Mouse (Mus musculus): ENCODE measurements around the gene Dtx3. TPM values are rescaled to one million over a fixed set of nuclear protein-coding genes. Genes with fewer than 3 reads are reported as not detected.

The Dtx3 gene
- total RNA-seq, 2 experiments from 2014 or later: 184 to 207 TPM

GRCm38 (mm10) chr10:127187371-127188078, 8.0 kb downstream of the Dtx3 start:
- DNase-seq: peak; percentile 57
- intact Hi-C loops (cut with DNase I): no loop called here

DNA sequence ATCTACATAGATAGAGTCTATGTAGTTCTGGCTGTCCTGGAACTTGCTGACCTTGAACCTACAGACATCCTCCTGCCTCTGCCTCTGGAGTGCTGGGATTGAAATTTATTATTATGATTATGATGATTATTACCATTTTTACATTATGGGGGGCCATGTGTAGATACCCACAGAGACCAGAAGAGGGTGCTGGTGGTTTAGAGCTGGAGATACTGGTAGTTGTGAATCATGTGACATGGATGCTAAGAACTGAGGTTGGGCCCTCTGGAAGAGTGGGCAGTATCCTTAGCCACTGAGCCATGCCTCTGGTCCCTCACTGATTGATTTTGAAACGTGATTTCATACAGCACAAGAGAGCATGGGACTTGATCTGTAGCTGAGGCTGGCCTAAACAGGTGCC, 9.1 kb downstream of the Dtx3 start:
- intact Hi-C loops (cut with DNase I): no loop called here
- no peak for DNase-seq

GRCm38 (mm10) chr10:127185506-127185905, 10.0 kb downstream of the Dtx3 start:
- DNase-seq: no peak
- intact Hi-C loops (cut with DNase I): no loop called here

GRCm38 (mm10) chr10:127185101-127185500, 10.4 kb downstream of the Dtx3 start:
- intact Hi-C loops (cut with DNase I): no loop called here
- DNase-seq: no peak

GRCm38 (mm10) chr10:127183759-127184158, 11.8 kb downstream of the Dtx3 start:
- DNase-seq: no peak
- intact Hi-C loops (cut with DNase I): no loop called here

GRCm38 (mm10) chr10:127182624-127183023, 12.9 kb downstream of the Dtx3 start:
- intact Hi-C loops (cut with DNase I): no loop called here
- no peak for DNase-seq

DNA sequence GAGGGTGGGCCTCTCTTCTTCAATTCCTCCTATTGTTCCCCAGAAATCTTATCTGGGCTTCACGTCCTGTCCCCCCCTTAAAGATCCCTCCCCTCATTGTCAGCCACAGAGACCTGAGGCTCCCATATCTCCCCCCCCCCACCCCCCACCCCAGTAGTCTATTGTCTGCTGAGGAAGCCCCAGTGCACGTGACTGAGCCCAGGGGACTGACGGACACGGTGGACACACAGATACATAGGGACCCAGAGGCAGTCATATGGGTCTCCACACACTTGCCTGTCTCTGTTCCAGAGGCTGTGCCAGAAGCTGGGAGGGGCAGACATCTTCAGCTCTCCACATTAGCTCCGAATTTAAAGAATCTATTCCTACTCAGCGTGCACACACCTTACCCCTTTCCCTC, 14.0 kb downstream of the Dtx3 start:
- DNase-seq: no peak
- intact Hi-C loops (cut with DNase I): no loop called here

GRCm38 (mm10) chr10:127180695-127181047, 14.9 kb downstream of the Dtx3 start:
- intact Hi-C loops (cut with DNase I): no loop called here
- no peak for DNase-seq

DNA sequence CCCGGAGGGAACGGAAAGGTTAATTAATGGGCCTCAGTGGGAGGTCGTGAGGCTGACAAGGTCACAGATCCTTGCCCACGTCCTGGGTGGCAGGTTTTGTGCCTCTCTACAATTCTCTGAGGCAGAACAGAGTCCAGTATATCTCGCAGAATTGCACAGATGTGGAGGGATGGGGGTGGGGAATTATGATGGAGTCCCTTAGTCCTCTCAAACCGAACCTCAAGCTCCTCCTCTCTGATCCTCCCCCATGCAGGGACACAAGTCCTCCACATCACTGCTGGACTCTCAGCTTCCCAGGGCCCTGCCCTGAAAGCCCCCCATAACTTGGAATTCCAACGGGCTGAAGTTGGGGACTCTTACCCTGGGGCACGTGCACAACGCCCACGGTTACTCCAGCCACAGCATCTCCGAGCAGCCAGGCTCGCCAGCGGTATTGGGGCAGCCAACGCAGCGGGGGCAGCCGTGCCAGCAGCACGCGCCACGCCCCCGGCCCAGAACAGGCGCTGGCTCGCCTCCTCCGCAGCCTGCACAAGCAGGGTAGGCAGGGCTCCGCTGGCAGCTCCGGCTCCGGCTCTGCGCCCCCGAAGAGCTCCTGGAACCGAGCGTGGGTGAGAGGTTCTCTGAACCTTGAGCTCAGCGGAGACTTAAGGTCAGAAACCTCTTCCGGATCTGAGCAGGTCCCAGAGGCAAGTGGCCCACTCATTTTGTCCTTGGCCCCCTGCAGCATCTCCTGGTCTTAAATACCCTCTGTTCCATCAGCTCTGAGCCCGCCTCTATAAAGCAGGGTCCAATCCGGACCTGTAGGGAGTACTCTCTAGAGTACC, 15.4 kb downstream of the Dtx3 start, which contains the start of gene Slc26a10:
Gene Slc26a10, minus strand, starts transcription at position 775 of the 824 bp plus-strand sequence.
- intact Hi-C loops (cut with DNase I): no loop called here
- DNase-seq: peak; percentile 57

- intact Hi-C loops (cut with DNase I): no loop called here
- DNase-seq: no peak
Measured at GRCm38 (mm10) chr10:127178286-127179027, 17.1 kb downstream of the Dtx3 start.

DNA sequence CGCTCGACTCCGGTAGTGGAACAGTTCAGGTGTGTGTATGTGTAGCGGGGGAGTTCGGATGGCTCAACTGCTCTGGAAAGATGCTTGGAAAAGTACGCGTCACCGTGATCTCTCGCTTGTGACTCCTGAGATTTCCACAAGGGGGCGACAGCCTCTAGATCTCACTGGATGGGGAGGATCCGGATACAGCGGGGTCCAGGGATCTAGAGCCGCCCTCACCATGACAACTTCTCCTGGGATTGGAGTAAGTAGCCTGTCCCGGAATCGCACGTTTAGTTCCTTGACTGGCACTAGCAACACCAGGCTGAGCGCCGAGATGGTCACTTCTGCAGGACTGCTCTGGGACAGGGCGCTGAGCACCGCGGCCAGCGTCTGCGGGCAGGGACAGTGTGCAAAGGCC, 17.8 kb downstream of the Dtx3 start:
- DNase-seq: peak; percentile 81
- intact Hi-C loops (cut with DNase I): loop anchor here (2.0 kb wide), 1 partner anchor 47 kb away; no protein-coding TSS in a partner anchor

DNA sequence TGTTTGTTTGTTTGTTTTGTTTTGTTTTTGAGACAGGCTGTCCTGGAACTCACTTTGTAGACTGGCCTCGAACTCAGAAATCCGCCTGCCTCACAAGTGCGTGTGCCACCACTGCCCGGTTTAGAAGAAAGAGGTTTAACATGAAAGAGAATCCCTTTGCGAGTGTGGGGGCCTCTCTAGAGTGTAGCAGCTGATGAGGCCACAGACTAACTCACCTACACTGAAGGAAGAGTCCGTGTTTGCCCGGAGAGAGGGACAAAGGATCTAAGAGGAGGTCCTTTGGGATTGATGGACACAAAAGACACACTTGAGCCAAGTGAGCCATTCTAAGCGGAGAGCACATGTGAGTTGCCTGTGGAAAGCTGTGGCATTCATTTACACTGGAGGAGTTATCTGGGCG, 18.3 kb downstream of the Dtx3 start:
- no peak for DNase-seq
- intact Hi-C loops (cut with DNase I): loop anchor here (2.0 kb wide), 1 partner anchor 48 kb away; no protein-coding TSS in a partner anchor

GRCm38 (mm10) chr10:127176756-127177155, 18.8 kb downstream of the Dtx3 start:
- intact Hi-C loops (cut with DNase I): loop anchor here (2.0 kb wide), 1 partner anchor 48 kb away; no protein-coding TSS in a partner anchor

DNA sequence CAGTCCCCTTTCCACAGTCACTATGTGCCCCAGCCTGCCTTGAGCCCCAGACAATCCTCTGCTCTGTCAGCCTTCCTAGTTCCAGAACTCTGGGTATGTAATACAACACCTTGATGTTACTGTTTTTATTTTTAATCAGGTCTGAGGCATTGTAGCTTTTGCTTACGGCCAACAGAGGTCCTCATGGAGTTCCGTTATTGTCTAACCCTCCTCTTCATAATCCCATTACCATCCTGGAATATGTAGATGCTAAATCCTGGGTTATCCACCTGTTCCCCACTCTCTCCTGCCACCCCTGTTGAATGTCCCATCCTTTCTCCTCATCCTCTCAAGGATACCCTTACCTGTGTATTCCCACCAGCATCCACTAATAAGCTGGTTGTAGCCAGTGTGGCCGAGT, 19.3 kb downstream of the Dtx3 start:
- intact Hi-C loops (cut with DNase I): loop anchor here (2.0 kb wide), 1 partner anchor 49 kb away; no protein-coding TSS in a partner anchor

More at GRCm38 (mm10) chr10:127176756-127177155, 18.8 kb downstream of the Dtx3 start:
- no peak for DNase-seq

GRCm38 (mm10) chr10:127174170-127174569, 21.4 kb downstream of the Dtx3 start:
- intact Hi-C loops (cut with DNase I): no loop called here
- DNase-seq: no peak

More for the DNA sequence above, 19.3 kb downstream of the Dtx3 start:
- DNase-seq: no peak

- intact Hi-C loops (cut with DNase I): no loop called here
- no peak for DNase-seq
Measured at GRCm38 (mm10) chr10:127173148-127174065, 22.1 kb downstream of the Dtx3 start.

- intact Hi-C loops (cut with DNase I): no loop called here
- DNase-seq: no peak
Measured at GRCm38 (mm10) chr10:127171631-127172200, 23.8 kb downstream of the Dtx3 start.

GRCm38 (mm10) chr10:127170837-127171272, 24.7 kb downstream of the Dtx3 start:
- peak; percentile 67 for DNase-seq
- intact Hi-C loops (cut with DNase I): no loop called here

- peak; percentile 51 for DNase-seq
- intact Hi-C loops (cut with DNase I): no loop called here
Measured at GRCm38 (mm10) chr10:127170002-127170401, 25.5 kb downstream of the Dtx3 start.
